Mouse (Mus musculus): Measurements from ENCODE around the gene Nfe2l1. TPM values are rescaled to one million over a fixed set of nuclear protein-coding genes. Genes with fewer than 3 reads are reported as not detected.
"Not testable (repeated sequence)": the region's sequence is repeated elsewhere in the genome, so short reads cannot be mapped to it uniquely, and the experiment has no call there.

Nfe2l1 gene
- polyA plus RNA-seq, 1 experiment from 2014 or later = 64.8 TPM

DNA sequence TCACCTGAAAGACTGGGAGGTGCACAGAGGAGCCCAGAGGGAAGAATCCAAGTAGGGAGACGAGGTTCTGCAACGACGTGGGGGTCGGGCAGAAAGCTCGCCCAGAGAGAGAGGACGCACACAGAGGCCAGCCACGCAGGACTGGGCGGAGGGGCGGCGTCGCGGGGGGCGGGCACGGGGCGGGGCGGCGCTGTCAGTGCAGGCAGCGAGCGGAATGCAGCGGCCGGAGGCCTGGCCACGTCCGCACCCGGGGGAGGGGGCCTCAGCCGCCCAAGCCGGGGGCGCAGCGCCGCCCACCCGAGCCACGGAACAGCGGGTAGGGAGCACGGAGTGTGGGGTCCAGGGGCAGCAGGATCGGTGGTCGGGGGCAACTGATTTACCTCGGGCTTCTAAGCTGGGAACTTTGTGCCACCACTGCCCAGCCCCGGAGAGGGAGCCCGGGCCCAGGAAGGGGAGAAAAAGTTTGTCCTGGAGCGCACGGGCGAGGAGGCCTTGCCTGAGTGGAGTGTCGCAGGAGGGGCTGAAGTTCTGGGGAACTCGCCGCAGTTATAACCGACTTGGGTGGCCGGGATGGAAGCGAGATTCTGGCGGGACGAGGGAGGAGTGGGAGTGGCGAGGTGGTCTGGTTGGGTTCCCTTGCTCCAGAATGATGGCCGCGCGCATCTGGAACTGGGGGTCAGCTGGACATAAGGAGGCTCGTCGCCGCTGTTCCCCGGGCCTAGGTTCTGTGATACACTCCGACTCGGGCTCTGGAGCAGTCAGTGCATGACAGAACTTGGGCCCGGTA, 20.1 kb upstream of the Nfe2l1 start, which contains the start of gene Copz2:
Gene Copz2, plus strand, starts transcription at position 190 of the 787 bp plus-strand sequence.
- Histone ChIP-seq H3K27me3 (replicated peaks; ENCODE audit: control insufficient read depth, insufficient read depth, low read length) (peaks cover 12% of the 10 kb centered on the region; the same call in 1 of the 2 replicates), H3K4me1 (replicated peaks; ENCODE audit: control insufficient read depth, insufficient read depth, low read length) (peaks cover 10% of the 10 kb centered on the region), H3K9ac (replicated peaks; ENCODE audit: low read depth, low read length) (peak within 1 kb of the TSS; percentile 52), H3K4me2 (ENCODE audit: low read length) (peak within 1 kb of the TSS; percentile 61), H3K27ac (ENCODE audit: low read length) (no peak within 1 kb of the TSS), H3K4me3 (replicated peaks; ENCODE audit: low read length) (peak within 1 kb of the TSS; percentile 40), H3K9me3 (ENCODE audit: control insufficient read depth, low read length) (no peaks in the 10 kb centered on the region), H3K36me3 (ENCODE audit: control insufficient read depth, insufficient read depth) (no peaks in the 10 kb centered on the region)
- no peak for ATAC-seq
- 1% methylated on average over 60 of the region's 60 CpGs for WGBS

- 72% methylated on average over 5 of the region's 5 CpGs for WGBS
- not testable (repeated sequence) for H3K36me3 ChIP-seq (ENCODE audit: control insufficient read depth, insufficient read depth); H3K9me3 ChIP-seq (ENCODE audit: control insufficient read depth, low read length); H3K9ac ChIP-seq (replicated peaks; ENCODE audit: low read depth, low read length); H3K27ac ChIP-seq (ENCODE audit: low read length); H3K4me3 ChIP-seq (replicated peaks; ENCODE audit: low read length); H3K4me1 ChIP-seq (replicated peaks; ENCODE audit: control insufficient read depth, insufficient read depth, low read length); ATAC-seq
- peak overlapping the region; percentile 61; the same call in 1 of the 2 replicates for H3K4me2 ChIP-seq (ENCODE audit: low read length)
- H3K27me3 ChIP-seq (replicated peaks; ENCODE audit: control insufficient read depth, insufficient read depth, low read length) = peaks cover 12% of the 10 kb centered on the region; the same call in 1 of the 2 replicates
Measured at GRCm38 (mm10) chr11:96849145-96849544, 19.4 kb upstream of the Nfe2l1 start.

DNA sequence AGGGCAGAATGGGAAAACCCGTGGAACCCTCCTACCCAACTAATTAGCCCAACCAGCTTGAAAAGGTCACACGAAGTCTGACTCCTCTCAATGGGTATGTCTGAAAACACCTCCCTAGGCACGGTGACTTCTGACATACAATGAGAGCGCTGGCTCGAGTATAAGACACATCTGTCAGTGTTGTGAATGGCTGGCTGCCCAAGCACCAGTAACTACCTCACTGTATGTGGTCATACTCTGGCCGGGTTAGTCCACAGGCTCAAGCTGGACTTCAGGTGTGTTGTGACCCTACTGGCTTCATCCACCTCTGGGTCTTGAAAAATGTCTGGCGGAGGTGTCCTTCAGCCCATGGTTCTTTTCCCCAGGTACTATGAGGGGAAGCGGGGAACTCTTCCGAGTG, 18.9 kb upstream of the Nfe2l1 start:
- Histone ChIP-seq H3K4me1 (replicated peaks; ENCODE audit: control insufficient read depth, insufficient read depth, low read length) (peaks cover 10% of the 10 kb centered on the region), H3K27ac (ENCODE audit: low read length) (no peak overlapping the region), H3K36me3 (ENCODE audit: control insufficient read depth, insufficient read depth) (no peaks in the 10 kb centered on the region), H3K4me3 (replicated peaks; ENCODE audit: low read length) (no peak overlapping the region), H3K9me3 (ENCODE audit: control insufficient read depth, low read length) (no peaks in the 10 kb centered on the region), H3K9ac (replicated peaks; ENCODE audit: low read depth, low read length) (no peak overlapping the region), H3K4me2 (ENCODE audit: low read length) (no peak overlapping the region), H3K27me3 (replicated peaks; ENCODE audit: control insufficient read depth, insufficient read depth, low read length) (peaks cover 12% of the 10 kb centered on the region; the same call in 1 of the 2 replicates)
- ATAC-seq = no peak
- 50% methylated on average over 9 of the region's 9 CpGs for WGBS

DNA sequence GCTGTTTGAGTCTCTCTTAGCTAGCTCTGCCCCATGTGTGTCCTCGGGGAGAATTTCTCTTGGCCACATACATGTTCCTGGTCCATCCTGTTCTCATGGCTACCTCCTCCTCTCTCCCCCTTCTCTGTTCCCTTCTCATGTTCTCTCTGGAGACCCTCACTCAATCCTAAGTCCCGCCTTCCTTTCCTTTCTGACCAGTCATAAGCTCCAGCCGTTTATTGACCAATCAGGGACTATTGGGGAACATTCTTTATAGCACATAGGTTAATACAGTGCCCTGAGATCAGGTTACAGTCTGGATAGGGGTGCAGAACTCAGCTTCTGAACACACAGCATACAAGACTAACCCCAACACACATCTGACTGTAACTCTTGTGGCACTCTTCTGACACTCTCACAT, 17.5 kb upstream of the Nfe2l1 start:
- Histone ChIP-seq H3K9ac (replicated peaks; ENCODE audit: low read depth, low read length) (no peak overlapping the region), H3K27me3 (replicated peaks; ENCODE audit: control insufficient read depth, insufficient read depth, low read length) (peaks cover 12% of the 10 kb centered on the region; the same call in 1 of the 2 replicates), H3K4me1 (replicated peaks; ENCODE audit: control insufficient read depth, insufficient read depth, low read length) (peaks cover 10% of the 10 kb centered on the region), H3K4me3 (replicated peaks; ENCODE audit: low read length) (no peak overlapping the region), H3K36me3 (ENCODE audit: control insufficient read depth, insufficient read depth) (no peaks in the 10 kb centered on the region), H3K27ac (ENCODE audit: low read length) (no peak overlapping the region), H3K9me3 (ENCODE audit: control insufficient read depth, low read length) (no peaks in the 10 kb centered on the region), H3K4me2 (ENCODE audit: low read length) (no peak overlapping the region)
- ATAC-seq = no peak
- 56% methylated on average over 3 of the region's 3 CpGs for WGBS

DNA sequence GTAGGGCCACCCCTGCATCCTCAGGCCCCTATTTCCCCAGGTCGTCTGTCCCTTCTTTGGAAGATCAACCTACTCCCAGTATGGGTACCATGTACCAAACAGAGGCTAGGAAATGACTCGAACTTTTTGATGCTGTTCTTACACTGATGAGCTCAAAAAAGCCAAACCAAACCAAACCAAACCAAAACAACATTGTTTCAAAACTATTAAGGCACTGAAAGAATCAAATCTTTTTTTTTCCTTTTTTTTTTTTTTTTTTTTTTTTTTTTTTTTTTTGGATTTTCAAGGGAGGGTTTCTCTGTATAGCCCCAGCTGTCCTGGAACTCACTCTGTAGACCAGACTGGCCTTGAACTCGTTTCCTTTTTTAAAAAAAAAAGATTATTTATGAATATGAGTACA, 13.9 kb upstream of the Nfe2l1 start:
- Histone ChIP-seq H3K9me3 (ENCODE audit: control insufficient read depth, low read length) (no peaks in the 10 kb centered on the region), H3K27ac (ENCODE audit: low read length) (no peak overlapping the region), H3K36me3 (ENCODE audit: control insufficient read depth, insufficient read depth) (no peaks in the 10 kb centered on the region), H3K27me3 (replicated peaks; ENCODE audit: control insufficient read depth, insufficient read depth, low read length) (peaks cover 1% of the 10 kb centered on the region; the same call in 1 of the 2 replicates), H3K4me3 (replicated peaks; ENCODE audit: low read length) (no peak overlapping the region), H3K4me1 (replicated peaks; ENCODE audit: control insufficient read depth, insufficient read depth, low read length) (no peaks in the 10 kb centered on the region), H3K4me2 (ENCODE audit: low read length) (no peak overlapping the region), H3K9ac (replicated peaks; ENCODE audit: low read depth, low read length) (no peak overlapping the region)
- ATAC-seq = no peak
- 52% methylated on average over 3 of the region's 3 CpGs for WGBS

GRCm38 (mm10) chr11:96840290-96840689, 10.5 kb upstream of the Nfe2l1 start:
- Histone ChIP-seq H3K27me3 (replicated peaks; ENCODE audit: control insufficient read depth, insufficient read depth, low read length) (no peaks in the 10 kb centered on the region), H3K4me2 (ENCODE audit: low read length) (no peak overlapping the region), H3K9me3 (ENCODE audit: control insufficient read depth, low read length) (no peaks in the 10 kb centered on the region), H3K4me3 (replicated peaks; ENCODE audit: low read length) (no peak overlapping the region), H3K4me1 (replicated peaks; ENCODE audit: control insufficient read depth, insufficient read depth, low read length) (no peaks in the 10 kb centered on the region), H3K9ac (replicated peaks; ENCODE audit: low read depth, low read length) (no peak overlapping the region), H3K36me3 (ENCODE audit: control insufficient read depth, insufficient read depth) (no peaks in the 10 kb centered on the region), H3K27ac (ENCODE audit: low read length) (no peak overlapping the region)
- no peak for ATAC-seq
- 40% methylated on average over 8 of the region's 8 CpGs for WGBS

GRCm38 (mm10) chr11:96839877-96840276, 10.1 kb upstream of the Nfe2l1 start:
- Histone ChIP-seq H3K36me3 (ENCODE audit: control insufficient read depth, insufficient read depth) (no peaks in the 10 kb centered on the region), H3K4me3 (replicated peaks; ENCODE audit: low read length) (no peak overlapping the region), H3K27me3 (replicated peaks; ENCODE audit: control insufficient read depth, insufficient read depth, low read length) (no peaks in the 10 kb centered on the region), H3K4me2 (ENCODE audit: low read length) (no peak overlapping the region), H3K27ac (ENCODE audit: low read length) (no peak overlapping the region), H3K4me1 (replicated peaks; ENCODE audit: control insufficient read depth, insufficient read depth, low read length) (no peaks in the 10 kb centered on the region), H3K9ac (replicated peaks; ENCODE audit: low read depth, low read length) (no peak overlapping the region), H3K9me3 (ENCODE audit: control insufficient read depth, low read length) (no peaks in the 10 kb centered on the region)
- WGBS = 61% methylated on average over 3 of the region's 3 CpGs
- no peak for ATAC-seq

GRCm38 (mm10) chr11:96839428-96839827, 9.7 kb upstream of the Nfe2l1 start:
- 71% methylated on average over 7 of the region's 7 CpGs for WGBS
- H3K36me3 ChIP-seq (ENCODE audit: control insufficient read depth, insufficient read depth) = no peaks in the 10 kb centered on the region

DNA sequence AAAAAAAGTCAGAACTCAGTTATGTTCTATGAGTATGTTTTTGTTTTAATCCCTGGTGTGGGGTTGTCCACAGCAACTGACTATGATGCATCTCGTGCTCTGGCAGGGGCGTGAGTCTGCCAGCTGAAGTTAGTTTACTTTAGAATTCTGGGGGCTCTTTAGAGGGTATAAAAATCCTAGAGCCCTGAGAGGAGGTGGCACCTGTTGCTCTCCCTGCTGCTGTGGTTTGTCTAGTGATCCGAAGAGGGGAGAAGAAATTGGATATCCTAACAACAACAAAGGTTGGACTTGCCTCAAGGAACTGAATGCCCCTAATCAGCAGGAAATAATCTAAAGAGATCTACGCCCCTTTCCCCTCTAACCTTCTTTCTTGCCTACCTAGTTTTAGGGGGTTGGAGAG, 8.6 kb upstream of the Nfe2l1 start:
- no peak overlapping the region for H3K27ac ChIP-seq (ENCODE audit: low read length)
- no peak overlapping the region for H3K9ac ChIP-seq (replicated peaks; ENCODE audit: low read depth, low read length)
- no peaks in the 10 kb centered on the region for H3K4me1 ChIP-seq (replicated peaks; ENCODE audit: control insufficient read depth, insufficient read depth, low read length)
- no peaks in the 10 kb centered on the region for H3K27me3 ChIP-seq (replicated peaks; ENCODE audit: control insufficient read depth, insufficient read depth, low read length)
- H3K9me3 ChIP-seq (ENCODE audit: control insufficient read depth, low read length) = no peaks in the 10 kb centered on the region
- WGBS = 71% methylated on average over 4 of the region's 4 CpGs
- H3K4me2 ChIP-seq (ENCODE audit: low read length) = no peak overlapping the region
- no peak overlapping the region for H3K4me3 ChIP-seq (replicated peaks; ENCODE audit: low read length)
- no peak for ATAC-seq
- H3K36me3 ChIP-seq (ENCODE audit: control insufficient read depth, insufficient read depth) = no peaks in the 10 kb centered on the region

More at GRCm38 (mm10) chr11:96839428-96839827, 9.7 kb upstream of the Nfe2l1 start:
- Histone ChIP-seq H3K4me1 (replicated peaks; ENCODE audit: control insufficient read depth, insufficient read depth, low read length) (no peaks in the 10 kb centered on the region), H3K27me3 (replicated peaks; ENCODE audit: control insufficient read depth, insufficient read depth, low read length) (no peaks in the 10 kb centered on the region), H3K4me2 (ENCODE audit: low read length) (no peak overlapping the region), H3K4me3 (replicated peaks; ENCODE audit: low read length) (no peak overlapping the region), H3K27ac (ENCODE audit: low read length) (no peak overlapping the region), H3K9me3 (ENCODE audit: control insufficient read depth, low read length) (no peaks in the 10 kb centered on the region), H3K9ac (replicated peaks; ENCODE audit: low read depth, low read length) (no peak overlapping the region)
- no peak for ATAC-seq

Measured in forebrain, embryonic 16.5 days (tissue).